18 mouse cellular contexts compared by ENCODE assay signal in the genomic region with DNA sequence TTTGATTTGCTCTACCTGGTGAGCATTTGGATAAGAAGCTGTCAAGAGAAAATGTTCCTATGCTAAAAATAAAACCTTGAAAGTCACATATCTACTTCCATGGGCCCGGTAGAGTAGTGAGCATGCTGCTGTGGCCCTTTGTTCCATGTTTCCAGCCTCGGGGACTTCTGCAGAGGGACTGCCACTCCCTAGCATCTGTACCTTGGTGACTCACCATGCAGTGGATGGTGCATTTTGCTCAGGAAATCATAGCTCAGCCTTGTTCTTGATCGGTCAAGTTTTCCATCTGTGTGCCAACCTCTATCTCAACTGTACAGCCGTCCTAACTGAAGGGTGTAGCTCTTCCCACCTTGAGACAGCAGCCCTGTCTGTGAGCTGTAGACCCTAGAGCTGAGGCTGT. TPM values are rescaled to one million over a fixed set of nuclear protein-coding genes. Genes with fewer than 3 reads are reported as not detected.
DNase-seq lines count a peak whose midpoint lies in the region; ATAC-seq and TF ChIP-seq lines count a peak whose summit lies in the region.
"Had no signal": no experiment of that assay in that cellular context is flagged by ENCODE, and none has a peak within 500 bp of the region (broad histone marks: within the 10 kb centered on the region; RNA-seq: fewer than 3 reads in every experiment).

No protein-coding gene starts in this region.

- H3K9ac ChIP-seq in heart, embryonic 11.5 days (ENCODE audit: low read depth, low read length), result no peak overlapping the region
- H3K9ac ChIP-seq in midbrain, embryonic 11.5 days (ENCODE audit: low read length), result no peak overlapping the region
- no peak overlapping the region for H3K9ac ChIP-seq in midbrain, embryonic 13.5 days (replicated peaks)
- H3K9ac ChIP-seq in stomach, postnatal 0 days (ENCODE audit: low read length), result no peak overlapping the region
- H3K9ac ChIP-seq: embryonic facial prominence, embryonic 12.5 days; forebrain, embryonic 13.5 days; forebrain, embryonic 15.5 days had no signal

- no peak for ATAC-seq in heart, embryonic 11.5 days (replicated peaks; ENCODE audit: insufficient number of reproducible peaks, low FRiP score, low TSS enrichment)
- ATAC-seq in midbrain, embryonic 11.5 days (ENCODE audit: low FRiP score), result no peak
- no peak for ATAC-seq in midbrain, embryonic 13.5 days
- ATAC-seq in stomach, postnatal 0 days (ENCODE audit: low FRiP score, low TSS enrichment), result peak; percentile 63; the same call in 1 of the 2 replicates
- ATAC-seq: forebrain, embryonic 13.5 days; forebrain, embryonic 15.5 days had no signal

- TF ChIP-seq EP300 in stomach, postnatal 0 days (optimal IDR thresholded peaks at IDR 0.05), result no peak

- no peak overlapping the region for H3K4me3 ChIP-seq in heart, embryonic 11.5 days (ENCODE audit: low read depth, low read length)
- no peak overlapping the region for H3K4me3 ChIP-seq in midbrain, embryonic 11.5 days (ENCODE audit: low read depth, low read length)
- H3K4me3 ChIP-seq in midbrain, embryonic 13.5 days (replicated peaks), result no peak overlapping the region
- no peak overlapping the region for H3K4me3 ChIP-seq in stomach, postnatal 0 days (ENCODE audit: low read depth, low read length)
- H3K4me3 ChIP-seq: embryonic facial prominence, embryonic 10.5 days; embryonic facial prominence, embryonic 12.5 days; forebrain, embryonic 13.5 days; forebrain, embryonic 15.5 days had no signal

- no peaks in the 10 kb centered on the region for H3K27me3 ChIP-seq in heart, embryonic 11.5 days (ENCODE audit: control insufficient read depth, insufficient read depth, low read length)
- H3K27me3 ChIP-seq in midbrain, embryonic 11.5 days (ENCODE audit: control insufficient read depth, insufficient read depth, low read length), result no peaks in the 10 kb centered on the region
- no peaks in the 10 kb centered on the region for H3K27me3 ChIP-seq in midbrain, embryonic 13.5 days
- no peaks in the 10 kb centered on the region for H3K27me3 ChIP-seq in stomach, postnatal 0 days (ENCODE audit: control insufficient read depth, insufficient read depth, low read length)
- H3K27me3 ChIP-seq: embryonic facial prominence, embryonic 12.5 days; forebrain, embryonic 15.5 days had no signal

- TF ChIP-seq CTCF in stomach, postnatal 0 days (IDR thresholded peaks at IDR 0.05; ENCODE audit: low read depth), result no peak

- H3K9me3 ChIP-seq in heart, embryonic 11.5 days (replicated peaks; ENCODE audit: control insufficient read depth, low read length), result no peaks in the 10 kb centered on the region
- H3K9me3 ChIP-seq in midbrain, embryonic 11.5 days (ENCODE audit: control insufficient read depth, low read length), result no peaks in the 10 kb centered on the region
- no peaks in the 10 kb centered on the region for H3K9me3 ChIP-seq in midbrain, embryonic 13.5 days
- H3K9me3 ChIP-seq in stomach, postnatal 0 days (ENCODE audit: control insufficient read depth, low read length), result no peaks in the 10 kb centered on the region
- H3K9me3 ChIP-seq: embryonic facial prominence, embryonic 10.5 days; embryonic facial prominence, embryonic 12.5 days; forebrain, embryonic 13.5 days; forebrain, embryonic 15.5 days had no signal

- peak; percentile 63 for DNase-seq in heart, adult 11 months
- peak; percentile 31 for DNase-seq in midbrain, embryonic 11.5 days (ENCODE audit: low spot score, missing footprints)
- DNase-seq in stomach, postnatal 0 days (ENCODE audit: low spot score), result peak; percentile 22
- DNase-seq in retina, embryonic 14.5 days (ENCODE audit: low spot score), result no peak
- DNase-seq: adrenal gland, adult 2 months; adrenal gland, postnatal 10 days; adrenal gland, postnatal 25 days; cerebellum, adult 11-12 months; cerebellum, adult 2 months; cerebellum, adult 9-10 months; cerebellum, postnatal 10 days; cerebellum, postnatal 25 days had no signal

- H3K36me3 ChIP-seq in heart, embryonic 11.5 days (ENCODE audit: control insufficient read depth, insufficient read depth, low read length), result no peaks in the 10 kb centered on the region
- H3K36me3 ChIP-seq in midbrain, embryonic 11.5 days (ENCODE audit: control insufficient read depth, insufficient read depth, low read length), result no peaks in the 10 kb centered on the region
- no peaks in the 10 kb centered on the region for H3K36me3 ChIP-seq in midbrain, embryonic 13.5 days
- H3K36me3 ChIP-seq in stomach, postnatal 0 days (ENCODE audit: control insufficient read depth, insufficient read depth, low read length), result no peaks in the 10 kb centered on the region
- H3K36me3 ChIP-seq: embryonic facial prominence, embryonic 10.5 days; embryonic facial prominence, embryonic 12.5 days; forebrain, embryonic 15.5 days had no signal

- H3K4me2 ChIP-seq in heart, embryonic 11.5 days, result no peak overlapping the region
- no peak overlapping the region for H3K4me2 ChIP-seq in midbrain, embryonic 11.5 days
- H3K4me2 ChIP-seq in midbrain, embryonic 13.5 days (replicated peaks), result no peak overlapping the region
- no peak overlapping the region for H3K4me2 ChIP-seq in stomach, postnatal 0 days (replicated peaks; ENCODE audit: low read depth)
- H3K4me2 ChIP-seq: embryonic facial prominence, embryonic 12.5 days; forebrain, embryonic 13.5 days; forebrain, embryonic 15.5 days had no signal

- 0 out of 2 replicates have a peak, but pooled peaks cover 5% of the 10 kb centered on the region for H3K4me1 ChIP-seq in heart, embryonic 11.5 days (ENCODE audit: control insufficient read depth, insufficient read depth, low read length)
- H3K4me1 ChIP-seq in midbrain, embryonic 11.5 days (ENCODE audit: control insufficient read depth, insufficient read depth, low read length), result no peaks in the 10 kb centered on the region
- peaks cover 10% of the 10 kb centered on the region for H3K4me1 ChIP-seq in midbrain, embryonic 13.5 days (replicated peaks)
- H3K4me1 ChIP-seq in stomach, postnatal 0 days (replicated peaks; ENCODE audit: control insufficient read depth, insufficient read depth), result no peaks in the 10 kb centered on the region
- H3K4me1 ChIP-seq: embryonic facial prominence, embryonic 10.5 days; embryonic facial prominence, embryonic 12.5 days had no signal

- H3K27ac ChIP-seq in heart, embryonic 11.5 days (ENCODE audit: low read depth, low read length), result no peak overlapping the region
- H3K27ac ChIP-seq in midbrain, embryonic 11.5 days (ENCODE audit: low read depth, low read length), result no peak overlapping the region
- no peak overlapping the region for H3K27ac ChIP-seq in midbrain, embryonic 13.5 days
- no peak overlapping the region for H3K27ac ChIP-seq in stomach, postnatal 0 days (replicated peaks)
- H3K27ac ChIP-seq: embryonic facial prominence, embryonic 10.5 days; embryonic facial prominence, embryonic 12.5 days; forebrain, embryonic 13.5 days; forebrain, embryonic 15.5 days had no signal

- WGBS in heart, embryonic 11.5 days (ENCODE audit: insufficient replicate concordance), result 60% methylated on average over 4 of the region's 4 CpGs
- WGBS in midbrain, embryonic 11.5 days, result 85% methylated on average over 4 of the region's 4 CpGs
- 90% methylated on average over 4 of the region's 4 CpGs for whole genome bisulfite sequencing in midbrain, embryonic 13.5 days
- WGBS in stomach, postnatal 0 days, result 46% methylated on average over 4 of the region's 4 CpGs

RNA-seq across cellular contexts. Expression of gene Spats2l, which starts 10.3 kb away (rescaled TPM):
- polyA plus RNA-seq in heart, embryonic 11.5 days (2014; fragmentation: Nextera tagmentation; extraction: Ambion mirVana), result 41.6 and 51.5 TPM in 2 replicates
- 31.9 and 33.7 TPM in 2 replicates for polyA plus RNA-seq in midbrain, embryonic 11.5 days (2014; fragmentation: Nextera tagmentation; extraction: Ambion mirVana)
- 64.0 and 66.9 TPM in 2 replicates for polyA plus RNA-seq in midbrain, embryonic 13.5 days (2015; fragmentation: Nextera tagmentation; extraction: Ambion mirVana)
- 59.4 and 73.8 TPM in 2 replicates for polyA plus RNA-seq in stomach, postnatal 0 days (2015; fragmentation: Nextera tagmentation; extraction: Ambion mirVana)
